Mouse (Mus musculus) cerebellum, adult 2 months (tissue): ENCODE results near the gene Elk1. TPM values are rescaled to one million over a fixed set of nuclear protein-coding genes. Genes with fewer than 3 reads are reported as not detected.

Source experiments
- DNase-seq, 2 experiments: peaks; one replicate each; pipeline ENCODE4 v3.0.0; 2021
- H3K27ac ChIP-seq: fragments of 200-500 bp; 2 replicates; pipeline ENCODE4 v1.5.1; 2012; ENCODE audit warnings: low read length, control low read depth, inconsistent platforms; ENCODE audit not compliant: insufficient read depth
- H3K27me3 ChIP-seq: fragments of 200-500 bp; 2 replicates; pipeline ENCODE4 v1.6.1; 2012; ENCODE audit warnings: inconsistent platforms, mild to moderate bottlenecking, low read length, moderate library complexity; ENCODE audit not compliant: control insufficient read depth, insufficient read depth
- H3K4me1 ChIP-seq: fragments of 200-500 bp; 2 replicates; pipeline ENCODE4 v1.6.1; 2011; ENCODE audit warnings: low read length; ENCODE audit not compliant: control insufficient read depth, insufficient read depth
- H3K4me3 ChIP-seq: fragments of 200-500 bp; replicated peaks from 2 replicates; pipeline ENCODE3; 2011; ENCODE audit warnings: mild to moderate bottlenecking, low read depth, low read length, control low read depth; ENCODE audit not compliant: insufficient read depth
- CTCF ChIP-seq: fragments of 200-500 bp; IDR thresholded peaks from 2 replicates; pipeline ENCODE4 v1.5.1; 2011; ENCODE audit warnings: low read depth, mild to moderate bottlenecking, control low read depth, low read length, moderate library complexity, borderline replicate concordance; ENCODE audit not compliant: insufficient read depth
- POLR2A ChIP-seq: fragments of 200-500 bp; IDR thresholded peaks from 2 replicates; pipeline ENCODE4 v1.6.1; 2011; ENCODE audit warnings: low read length, control low read depth, borderline replicate concordance; ENCODE audit not compliant: insufficient read depth
- WGBS: fragments of 180-500 bp; shearing (Covaris S2); methylation state at CpG from one replicate; pipeline ENCODE4 v1.1.7; 2018; 5-methylcytosine and 5-hydroxymethylcytosine counted together
- polyA plus RNA-seq: library from polyadenylated mRNA; depleted of rRNA; stranded (reverse); fragments of >200 nt; gene quantifications from 2 replicates; pipeline ENCODE4 v1.2.3, GENCODE M21; 2012; rRNA removed

The Elk1 gene
- polyA plus RNA-seq = 35.5 and 42.0 TPM in 2 replicates

DNA sequence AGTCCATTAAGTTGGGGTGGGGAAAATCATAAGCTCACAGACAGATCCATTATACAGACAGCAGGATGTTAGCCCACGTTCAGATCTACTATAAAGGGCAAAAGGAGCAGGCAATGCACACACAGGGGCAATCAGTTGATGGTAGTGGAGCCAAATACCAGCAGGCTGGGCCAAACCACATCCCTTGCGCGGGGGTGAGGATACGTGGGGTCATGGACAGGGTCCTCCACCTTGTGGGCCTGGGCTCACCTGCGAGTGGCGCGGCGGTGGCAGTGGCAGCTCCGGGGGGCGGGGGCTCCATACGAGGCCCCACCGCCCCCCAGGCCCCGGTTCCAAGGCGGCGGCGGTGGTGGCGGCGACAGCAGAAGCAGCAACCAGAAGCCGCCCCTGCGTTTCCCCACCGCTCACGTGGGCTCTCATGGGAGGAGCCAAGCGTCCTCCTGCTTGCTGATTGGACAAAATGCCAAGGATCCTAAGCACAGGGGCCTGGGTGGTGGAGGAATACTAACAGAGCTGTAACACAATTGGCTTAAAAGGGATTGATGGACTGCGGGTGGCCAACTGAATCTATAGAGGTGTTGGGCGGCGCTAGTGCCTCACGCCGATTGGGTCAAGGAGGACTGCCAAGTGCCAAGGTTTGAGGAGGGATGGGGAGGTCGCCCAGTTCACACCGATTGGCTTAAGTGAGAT, at the start of gene Elk1:
TSS of gene Elk1 (minus strand) at position 418 of the 690 bp plus-strand sequence.
- H3K4me3 ChIP-seq = peak within 1 kb of the TSS; percentile 72
- no peaks in the 10 kb centered on the region for H3K27me3 ChIP-seq
- DNase-seq = peak; percentile 81 to 94
- H3K27ac ChIP-seq = peak within 1 kb of the TSS; percentile 90
- 8% methylated on average over 29 of the region's 30 CpGs for WGBS
- H3K4me1 ChIP-seq = no peaks in the 10 kb centered on the region
- TF ChIP-seq POLR2A (peak; percentile 39; the same call in 1 of the 2 replicates), CTCF (no peak)

DNA sequence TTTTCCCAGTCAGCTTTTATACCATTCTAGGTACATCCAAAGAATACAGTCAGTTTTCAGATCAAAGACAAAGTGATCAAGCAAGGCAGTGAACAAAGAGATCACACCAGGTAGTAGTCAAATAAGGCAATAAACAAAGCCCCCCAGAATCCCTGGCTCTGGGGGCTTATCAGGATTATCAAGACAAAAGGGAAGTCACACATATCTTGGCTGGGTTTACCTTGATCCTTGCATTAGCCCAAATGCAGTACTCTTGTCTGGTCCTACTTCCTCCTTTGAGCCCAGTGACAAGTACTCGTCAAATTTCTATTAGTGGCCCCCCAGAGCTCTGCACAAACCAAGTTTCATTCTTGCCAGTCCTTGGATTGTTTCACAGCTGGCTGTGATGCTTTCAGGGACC, 30.5 kb upstream of the Elk1 start:
- TF ChIP-seq POLR2A (no peak), CTCF (no peak)
- no peak overlapping the region for H3K27ac ChIP-seq
- 81% methylated on average over 1 of the region's 1 CpGs for WGBS
- DNase-seq = no peak
- H3K4me1 ChIP-seq = no peaks in the 10 kb centered on the region
- no peak overlapping the region for H3K4me3 ChIP-seq
- no peaks in the 10 kb centered on the region for H3K27me3 ChIP-seq

DNA sequence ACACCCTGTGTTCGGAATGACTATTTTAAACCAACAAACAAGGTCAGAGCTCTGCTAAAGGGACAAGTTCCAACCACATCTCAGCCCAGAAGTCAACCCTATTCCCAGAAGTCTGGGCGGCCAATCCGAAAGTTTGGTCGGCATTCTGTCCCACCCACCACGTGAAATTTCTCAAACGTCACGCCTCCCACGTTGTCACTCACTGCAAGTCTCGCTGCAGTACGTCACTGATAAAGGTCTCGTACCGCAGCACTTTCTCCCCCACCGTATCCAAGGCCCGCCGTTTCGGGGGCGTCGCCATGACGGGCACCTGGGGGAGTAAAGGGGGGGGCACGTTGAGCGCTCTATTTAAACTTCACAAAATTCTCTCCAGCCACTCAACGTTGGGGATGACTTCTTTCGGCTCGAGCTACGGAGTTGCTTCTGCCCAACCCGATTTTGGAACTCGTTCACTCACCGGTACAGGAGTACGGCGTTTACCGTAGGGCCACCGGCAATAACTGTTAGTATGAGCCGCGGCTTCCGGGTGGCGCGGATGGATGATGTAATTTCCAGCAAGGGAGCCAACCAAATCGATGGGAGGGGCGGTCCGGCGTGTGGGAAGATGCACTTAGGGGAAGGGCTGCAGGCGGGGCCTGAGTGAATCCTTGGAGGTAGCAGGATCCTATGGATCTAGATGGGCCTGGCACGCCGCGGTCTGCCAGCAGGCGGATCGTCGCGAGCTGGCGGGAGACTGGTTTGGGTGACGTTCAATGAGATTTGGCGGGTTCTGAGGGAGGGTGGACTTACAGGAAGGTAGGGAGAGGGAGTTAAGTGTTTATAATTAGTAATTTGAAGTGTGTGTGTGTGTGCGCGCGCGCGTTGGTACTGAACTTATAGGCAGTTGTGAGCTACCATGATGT, 11.3 kb upstream of the Elk1 start, which contains the start of gene Uxt:
TSS of gene Uxt (minus strand) at position 541 of the 902 bp plus-strand sequence.
- Histone ChIP-seq H3K27ac (peak within 1 kb of the TSS; percentile 71), H3K4me3 (peak within 1 kb of the TSS; percentile 98), H3K4me1 (no peaks in the 10 kb centered on the region), H3K27me3 (no peaks in the 10 kb centered on the region)
- peak; percentile 90 to 91 for DNase-seq
- TF ChIP-seq CTCF = no peak
- TF ChIP-seq POLR2A = peak; percentile 40; the same call in 1 of the 2 replicates
- 5% methylated on average over 57 of the region's 57 CpGs for WGBS

DNA sequence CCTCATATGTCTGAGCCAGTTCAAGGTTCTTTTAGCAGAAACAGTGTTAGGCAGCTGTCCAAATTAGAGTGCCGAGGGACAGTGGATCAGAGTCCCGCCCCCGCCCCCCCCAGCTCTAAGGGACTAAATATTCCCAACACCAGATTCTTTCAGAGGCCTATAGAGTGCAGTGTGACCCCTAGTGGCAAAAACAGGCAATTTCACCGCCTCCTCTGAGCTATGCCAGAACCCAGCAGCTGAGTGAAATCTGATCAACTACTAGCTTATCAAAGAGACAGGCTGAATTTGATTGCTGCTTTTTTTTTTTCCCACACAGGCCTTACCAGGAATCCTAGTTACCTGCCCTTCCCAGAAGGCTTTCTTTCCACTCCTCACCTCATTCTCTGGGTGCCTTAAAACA, 4.4 kb downstream of the Elk1 start:
- no peaks in the 10 kb centered on the region for H3K4me1 ChIP-seq
- WGBS = 1% methylated on average over 4 of the region's 4 CpGs
- H3K4me3 ChIP-seq = no peak overlapping the region
- TF ChIP-seq POLR2A = no peak
- peak; percentile 53; the same call in 1 of the 2 replicates for TF ChIP-seq CTCF
- no peak overlapping the region for H3K27ac ChIP-seq
- peak; percentile 61 to 68 for DNase-seq
- no peaks in the 10 kb centered on the region for H3K27me3 ChIP-seq

DNA sequence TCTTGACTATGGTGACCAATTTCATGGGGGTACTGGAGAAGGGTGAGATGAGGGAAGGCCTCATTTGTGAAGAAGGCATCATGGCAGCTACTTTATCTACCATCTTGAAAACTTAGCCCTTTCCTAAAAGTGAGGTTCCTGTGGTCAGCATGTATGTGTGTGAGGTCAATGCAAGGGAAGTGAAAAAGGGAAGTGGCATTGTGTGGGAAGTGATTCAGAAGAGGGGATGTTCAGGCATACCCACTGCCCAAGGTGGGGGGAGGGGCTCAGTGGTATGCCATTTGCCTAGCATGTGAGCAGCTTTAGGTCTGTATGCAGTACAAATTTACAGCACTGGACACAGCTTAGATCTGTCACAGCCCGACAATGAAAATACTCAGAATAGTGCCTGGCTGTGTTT, 18.4 kb downstream of the Elk1 start:
- Histone ChIP-seq H3K4me3 (no peak overlapping the region), H3K4me1 (no peaks in the 10 kb centered on the region), H3K27me3 (no peaks in the 10 kb centered on the region), H3K27ac (no peak overlapping the region)
- no peak for DNase-seq
- 83% methylated on average over 1 of the region's 1 CpGs for WGBS
- TF ChIP-seq POLR2A = no peak

GRCm38 (mm10) chrX:20931364-20931763, 19.0 kb downstream of the Elk1 start, which contains the start of gene Cfp:
Gene Cfp, minus strand, starts transcription at chrX:20931555.
- no peaks in the 10 kb centered on the region for H3K27me3 ChIP-seq
- DNase-seq = no peak
- H3K27ac ChIP-seq = no peak within 1 kb of the TSS
- H3K4me1 ChIP-seq = no peaks in the 10 kb centered on the region
- no peak within 1 kb of the TSS for H3K4me3 ChIP-seq
- 86% methylated on average over 1 of the region's 1 CpGs for WGBS
- TF ChIP-seq CTCF = no peak
- TF ChIP-seq POLR2A = no peak

DNA sequence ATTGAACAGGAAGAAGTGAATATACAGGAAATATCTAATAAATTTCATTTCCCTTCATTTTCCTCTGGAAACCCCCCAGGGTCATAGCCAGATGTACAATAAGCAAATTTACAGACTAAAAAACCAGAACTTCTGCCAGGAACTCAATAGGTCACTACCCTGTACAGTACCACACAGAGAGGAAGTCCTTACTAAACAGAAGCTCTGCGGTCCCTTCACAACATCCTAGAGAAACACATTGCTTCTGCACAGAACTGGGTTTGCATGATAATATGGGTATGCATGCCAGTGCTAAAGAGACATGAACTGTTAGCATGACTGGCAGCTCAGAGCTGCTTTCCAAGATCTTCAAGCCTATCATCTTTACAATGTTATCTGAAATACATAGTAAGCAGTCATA, 20.5 kb downstream of the Elk1 start:
- H3K4me1 ChIP-seq = no peaks in the 10 kb centered on the region
- no peak overlapping the region for H3K4me3 ChIP-seq
- DNase-seq = no peak
- WGBS = 87% methylated on average over 1 of the region's 1 CpGs
- TF ChIP-seq CTCF (no peak), POLR2A (no peak)
- no peak overlapping the region for H3K27ac ChIP-seq
- H3K27me3 ChIP-seq = no peaks in the 10 kb centered on the region
